Mouse (Mus musculus): ENCODE measurements at regions not wholly inside any gene's neighbourhood (a gene's known extent, or its start where the extent isn't known, plus 50 kb on each side); places are given as distances from the start of the nearest gene placed in this dataset.
A peak's percentile ranks its signal among the peaks of the same experiment; 100 is the strongest.

DNA sequence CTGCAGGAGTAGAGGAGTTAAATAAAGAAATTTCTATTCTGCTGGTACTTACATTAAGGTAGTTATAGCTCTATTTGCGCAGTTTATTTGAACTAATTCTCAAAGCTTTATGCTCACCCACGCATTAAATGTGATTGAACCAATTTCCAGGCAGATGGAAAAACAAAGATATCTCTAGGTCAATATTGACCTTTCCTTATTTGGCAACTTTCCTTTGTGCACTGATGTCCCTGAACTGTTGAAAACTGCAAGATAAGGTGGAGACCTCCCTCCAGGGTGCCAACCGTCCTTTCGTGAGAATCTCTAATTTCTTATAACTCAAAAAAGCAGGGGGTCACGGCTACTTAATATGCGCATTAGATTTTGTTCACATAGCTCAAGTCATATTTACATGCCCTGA, 52.6 kb upstream of the Prss23 start:
- peak; percentile 46 for ATAC-seq (ENCODE audit: insufficient number of reproducible peaks, insufficient read depth, low FRiP score, low read depth)
- no peak overlapping the region for H3K27ac ChIP-seq (ENCODE audit: low read length)
- H3K9me3 ChIP-seq (ENCODE audit: control insufficient read depth, low read depth, low read length), result no peaks in the 10 kb centered on the region
- no peak overlapping the region for H3K4me2 ChIP-seq (replicated peaks; ENCODE audit: low read depth, low read length)
- no peaks in the 10 kb centered on the region for H3K4me1 ChIP-seq (ENCODE audit: control insufficient read depth, insufficient read depth, low read length)
- H3K4me3 ChIP-seq (ENCODE audit: low read depth, low read length), result no peak overlapping the region
- no peaks in the 10 kb centered on the region for H3K27me3 ChIP-seq (ENCODE audit: control insufficient read depth, insufficient read depth, low read length)
- whole genome bisulfite sequencing, result 58% methylated on average over 6 of the region's 6 CpGs
- H3K9ac ChIP-seq (replicated peaks; ENCODE audit: low read depth, low read length), result no peak overlapping the region
- no peaks in the 10 kb centered on the region for H3K36me3 ChIP-seq (ENCODE audit: control insufficient read depth, insufficient read depth, low read length)
